Mouse (Mus musculus) urinary bladder, postnatal 14 days (tissue): ENCODE measurements at regions not wholly inside any gene's neighbourhood (a gene's known extent, or its start where the extent isn't known, plus 50 kb on each side); places are given as distances from the start of the nearest gene placed in this dataset.
"Not testable (repeated sequence)": the region's sequence is repeated elsewhere in the genome, so short reads cannot be mapped to it uniquely, and the experiment has no call there.

Experiments used
- DNase-seq: peaks from one replicate; pipeline ENCODE4 v3.0.0; 2021; ENCODE audit warnings: low spot score

DNA sequence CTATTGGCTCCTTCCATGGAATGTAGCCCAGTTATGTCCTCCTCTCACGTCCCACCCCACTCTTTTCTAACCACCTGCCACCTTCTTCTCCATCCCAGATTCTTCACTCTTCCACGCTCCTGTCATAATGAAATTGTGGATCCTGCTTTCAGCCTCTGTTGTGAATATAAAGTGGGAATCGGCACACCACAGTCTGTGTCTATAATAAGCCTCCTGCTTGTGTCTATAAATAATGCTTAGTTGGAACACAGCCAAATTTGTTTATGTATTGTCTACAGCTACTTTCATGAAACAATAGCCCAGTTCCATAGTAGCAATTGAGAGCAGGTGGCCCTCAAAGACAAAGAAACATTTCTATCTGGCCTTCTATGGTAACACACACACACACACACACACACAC, 137.5 kb upstream of the Rps6ka3 start:
- no peak for DNase-seq

DNA sequence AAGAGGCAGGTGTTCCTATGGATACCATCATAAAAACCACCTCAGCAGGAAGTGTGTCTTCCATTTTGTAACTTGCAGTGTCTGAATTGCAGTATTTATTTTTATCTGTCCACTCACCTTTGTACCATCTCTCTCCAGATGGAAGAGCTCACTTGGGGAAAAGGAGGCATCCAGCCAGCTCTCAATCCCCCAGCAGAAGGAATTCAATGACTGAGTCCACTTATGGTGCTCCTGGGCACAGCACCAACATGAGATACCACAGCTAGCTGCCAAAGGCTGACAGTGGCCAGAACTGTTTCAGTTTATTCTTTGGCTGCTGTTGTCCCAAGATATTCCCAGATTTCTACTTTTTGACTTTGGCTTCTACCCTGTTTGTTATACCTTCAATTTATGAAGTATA, 136.6 kb upstream of the Rps6ka3 start:
- DNase-seq = peak; percentile 3

DNA sequence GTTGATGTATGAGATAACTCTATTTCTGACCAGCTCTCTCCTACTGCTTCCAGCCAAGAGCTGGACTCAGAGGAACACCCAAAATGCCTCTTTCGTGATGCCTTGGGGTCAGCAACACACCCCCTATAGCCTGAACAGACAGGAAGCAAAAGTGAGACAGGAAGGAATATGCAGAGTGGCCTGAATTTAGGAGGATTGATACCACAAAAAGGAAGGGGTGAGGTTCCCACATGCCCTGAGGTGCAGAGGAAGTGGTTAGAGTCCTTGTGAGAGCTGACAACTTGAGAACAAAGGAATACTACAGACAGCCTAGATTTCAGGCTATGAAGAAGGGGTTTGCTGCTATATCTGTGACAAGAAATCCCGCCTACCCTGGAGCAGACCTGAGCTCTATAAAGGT, 129.6 kb upstream of the Rps6ka3 start:
- DNase-seq = no peak

DNA sequence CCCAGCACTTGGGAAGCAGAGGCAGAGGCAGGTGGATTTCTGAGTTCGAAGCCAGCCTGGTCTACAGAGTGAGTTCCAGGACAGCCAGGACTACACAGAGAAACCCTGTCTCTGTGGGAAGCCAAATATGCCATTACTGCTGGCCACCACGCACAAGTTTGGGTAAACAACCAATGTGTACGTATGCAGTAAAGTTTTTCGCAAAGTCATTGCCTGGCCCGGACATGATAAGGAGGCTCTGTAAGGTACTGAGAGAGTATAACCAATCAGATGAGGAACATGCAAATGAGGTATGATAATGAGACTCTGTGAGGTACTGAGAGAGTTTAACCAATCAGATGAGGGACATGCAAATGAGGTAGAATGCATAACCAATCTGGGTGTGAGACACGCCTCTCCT, 99.5 kb upstream of the Rps6ka3 start:
- DNase-seq = not testable (repeated sequence)

DNA sequence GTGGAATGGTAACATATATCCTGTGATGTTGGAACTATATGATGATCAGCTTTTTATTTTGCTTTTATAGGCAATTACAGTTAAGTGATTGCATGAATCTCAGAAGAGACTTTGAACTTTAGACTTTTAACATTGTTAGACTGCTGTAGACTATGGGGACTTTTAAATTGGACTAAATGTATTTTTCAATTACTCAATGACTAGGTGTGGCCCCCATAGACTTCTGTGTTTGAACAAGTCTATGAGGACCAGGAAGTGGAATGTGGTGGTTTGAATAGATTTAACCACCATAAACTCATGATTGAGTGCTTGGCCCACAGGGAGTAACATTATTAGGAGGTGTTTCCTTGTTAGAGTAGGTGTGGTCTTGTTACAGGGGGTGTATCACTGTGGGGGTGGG, 93.9 kb upstream of the Rps6ka3 start:
- DNase-seq = no peak

DNA sequence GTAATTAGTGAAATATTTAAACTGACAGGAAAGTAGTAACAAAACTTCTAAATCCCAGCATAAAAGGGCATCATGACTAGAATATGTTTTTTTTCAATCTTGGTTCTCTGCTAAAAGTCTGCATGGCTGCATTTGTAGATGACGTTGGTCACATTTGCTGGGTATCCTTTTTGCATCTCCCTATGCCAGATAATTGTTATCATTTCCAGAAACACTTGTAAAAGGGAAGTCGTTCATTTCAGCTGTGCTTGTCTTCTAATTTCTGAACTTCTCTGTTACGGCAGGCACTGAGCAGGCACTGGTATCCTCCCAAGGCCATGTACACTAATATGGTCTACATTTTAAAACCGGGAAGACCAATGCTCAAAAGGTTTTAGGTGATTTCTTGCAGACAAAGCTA, 69.6 kb upstream of the Rps6ka3 start:
- no peak for DNase-seq

DNA sequence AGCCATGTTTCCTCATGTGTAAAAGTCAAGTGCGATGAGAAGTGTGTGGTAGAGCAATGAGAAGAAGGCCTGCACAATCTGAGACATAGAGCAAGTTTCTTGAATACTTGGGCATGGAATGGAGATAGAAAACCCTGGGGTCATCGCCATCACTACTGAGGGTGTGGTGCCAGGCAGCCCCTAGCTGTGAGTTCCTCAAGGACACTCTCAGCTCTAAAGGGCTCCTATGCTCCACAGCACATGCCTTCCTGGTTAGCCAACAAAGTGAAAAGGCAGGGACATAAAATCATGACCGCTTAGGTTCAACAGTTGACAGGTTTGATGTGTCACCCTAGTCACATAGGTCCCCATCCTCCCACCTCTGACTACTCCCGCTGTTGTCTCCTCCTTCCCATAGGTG, 66.8 kb upstream of the Rps6ka3 start:
- DNase-seq = no peak

DNA sequence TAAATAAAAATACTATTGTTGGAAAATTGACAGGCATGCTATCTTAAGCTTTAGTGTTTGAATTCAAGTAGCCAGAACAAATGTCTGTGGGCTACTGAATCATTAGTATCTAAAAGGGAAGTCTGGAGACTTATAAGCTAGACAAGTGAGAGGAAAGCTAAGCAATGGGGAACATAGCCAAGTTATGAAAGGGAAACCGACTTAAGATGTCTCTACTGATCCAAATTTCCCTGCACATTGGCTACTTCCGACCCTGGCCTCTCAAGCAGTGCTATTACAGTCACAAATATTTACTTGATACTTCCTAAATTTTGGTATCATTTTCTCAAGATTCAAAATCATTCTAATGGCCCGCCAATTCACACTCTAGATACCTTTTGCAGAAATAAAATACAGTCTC, 65.4 kb upstream of the Rps6ka3 start:
- no peak for DNase-seq

DNA sequence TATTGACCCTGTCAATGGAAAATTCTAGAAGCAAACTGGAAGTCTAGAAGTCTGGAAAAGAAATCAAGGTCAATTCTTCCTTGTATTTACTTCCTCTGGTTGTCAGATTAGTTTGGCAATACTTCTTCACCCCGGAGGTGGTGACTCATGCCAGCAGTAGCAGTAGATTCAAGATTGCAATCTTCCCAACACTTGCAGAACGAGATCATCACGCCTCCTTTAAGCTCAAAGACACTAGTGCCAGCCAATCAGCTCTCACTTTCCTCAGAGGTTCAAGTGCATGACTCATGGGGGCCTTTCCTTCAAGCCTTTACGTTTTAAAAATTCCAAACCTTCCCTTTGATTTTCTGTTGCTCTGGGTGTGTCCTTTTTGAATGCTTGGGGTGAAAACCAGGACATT, 64.9 kb upstream of the Rps6ka3 start:
- DNase-seq = peak; percentile 43

DNA sequence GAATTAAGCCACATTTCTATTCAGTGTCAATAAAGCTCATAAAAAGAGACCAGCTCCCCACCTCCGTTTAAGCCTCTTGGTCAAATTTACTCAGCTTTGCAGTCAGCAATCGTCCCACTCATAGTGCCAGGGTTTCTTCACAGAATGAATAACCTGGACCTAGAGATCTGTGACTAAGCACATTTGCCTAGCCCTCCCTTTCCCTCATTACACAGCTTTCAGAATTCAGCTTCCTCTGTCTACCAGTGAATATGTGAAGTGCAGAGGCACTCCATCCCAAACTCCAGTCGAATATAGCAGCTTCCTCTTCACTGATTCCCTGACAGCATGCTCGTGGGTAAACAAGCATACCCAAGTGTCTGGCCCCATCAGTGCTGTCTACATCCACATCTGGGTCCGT, 54.3 kb upstream of the Rps6ka3 start:
- no peak for DNase-seq

DNA sequence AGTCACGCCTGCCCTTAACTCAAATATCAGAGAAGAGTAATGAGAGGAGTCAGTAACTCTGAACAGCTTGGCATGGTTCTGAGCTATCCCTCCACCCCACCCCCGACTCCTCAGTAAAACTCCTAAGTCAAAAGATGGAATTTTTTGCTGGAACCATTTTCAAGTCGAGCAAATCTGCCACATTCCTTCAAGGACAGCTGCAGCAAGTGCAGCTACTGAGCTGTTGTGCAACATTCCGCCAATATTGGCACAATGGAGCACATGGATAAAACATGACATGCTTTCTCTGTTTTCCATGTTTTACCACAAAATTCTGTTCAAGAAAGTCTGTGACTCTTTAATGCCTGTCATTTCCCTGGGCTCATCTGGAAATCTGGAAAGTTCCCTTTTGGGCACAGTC, 53.1 kb upstream of the Rps6ka3 start:
- no peak for DNase-seq

DNA sequence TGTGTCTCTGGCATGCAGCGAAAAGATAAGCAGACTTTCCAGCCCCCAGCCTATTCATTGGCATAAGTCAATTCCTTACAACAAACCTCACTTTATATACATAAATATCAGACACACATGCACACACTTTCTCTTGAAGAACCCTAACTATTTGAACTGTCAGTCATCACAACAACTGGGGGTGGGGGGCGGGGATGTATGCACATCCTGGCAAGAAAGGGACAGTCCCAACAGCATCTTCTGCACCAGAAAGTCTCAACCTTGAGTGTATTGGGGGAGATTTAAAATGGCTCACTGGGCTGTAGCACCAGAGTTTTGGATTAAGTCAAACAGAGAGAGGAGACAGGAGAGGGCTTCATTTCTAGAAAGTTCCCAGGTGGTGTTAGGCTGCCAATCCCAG, 50.4 kb upstream of the Rps6ka3 start:
- no peak for DNase-seq
